In the genomic region with DNA sequence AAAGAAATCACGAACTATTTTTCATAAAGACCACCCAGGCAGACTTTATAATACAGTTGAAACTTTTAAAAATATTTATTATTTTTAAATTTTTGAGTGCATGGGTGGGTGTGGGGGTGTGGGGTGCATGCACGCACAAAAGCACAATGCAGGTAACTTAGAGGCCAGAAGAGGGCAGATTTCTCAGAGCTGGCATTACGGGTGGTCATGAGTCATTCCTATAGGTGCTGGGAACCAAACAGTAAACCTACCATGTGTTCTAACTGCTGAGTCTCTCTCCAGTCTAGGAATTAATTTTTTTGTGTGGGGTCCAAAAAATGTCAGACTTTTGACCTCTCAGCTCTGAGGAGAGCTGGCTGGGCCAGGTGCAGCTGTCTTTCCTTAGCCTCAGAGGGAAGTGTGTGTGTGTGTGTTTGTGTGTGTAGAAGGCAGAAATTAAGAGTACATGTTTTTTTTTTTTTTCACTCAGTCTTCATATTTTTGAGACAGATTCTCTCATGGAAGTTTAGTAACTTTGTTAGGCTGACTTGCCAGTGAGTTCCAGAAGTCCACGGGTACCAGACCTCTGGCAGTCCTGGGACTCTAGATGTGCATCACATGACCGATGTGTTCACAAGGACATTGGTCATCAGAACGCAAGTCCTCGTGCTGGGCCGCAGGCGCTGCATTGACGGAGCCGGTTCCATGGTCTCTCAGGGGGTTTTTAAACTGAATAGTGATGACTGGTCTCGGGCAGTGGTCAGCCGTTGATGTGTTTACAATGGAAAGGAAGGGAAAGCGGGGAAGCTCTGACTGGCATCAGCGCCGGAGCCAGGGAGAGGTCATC, we compare ENCODE assay signal across 16 mouse cellular contexts. TPM values are rescaled to one million over a fixed set of nuclear protein-coding genes. Genes with fewer than 3 reads are reported as not detected.
DNase-seq lines count a peak whose midpoint lies in the region; ATAC-seq and TF ChIP-seq lines count a peak whose summit lies in the region.
"Had no signal": no experiment of that assay in that cellular context is flagged by ENCODE, and none has a peak within 500 bp of the region (broad histone marks: within the 10 kb centered on the region; RNA-seq: fewer than 3 reads in every experiment).

No protein-coding gene starts in this region.

- WGBS in liver, embryonic 15.5 days (ENCODE audit: insufficient replicate concordance): 70% methylated on average over 16 of the region's 16 CpGs
- 90% methylated on average over 16 of the region's 16 CpGs for WGBS in forebrain, embryonic 12.5 days

- H3K9ac ChIP-seq in liver, embryonic 15.5 days: no peak overlapping the region
- H3K9ac ChIP-seq in forebrain, embryonic 12.5 days: no peak overlapping the region
- H3K9ac ChIP-seq: heart, embryonic 13.5 days; neural tube, embryonic 15.5 days had no signal

- H3K4me1 ChIP-seq in liver, embryonic 15.5 days (replicated peaks): peaks cover 24% of the 10 kb centered on the region
- H3K4me1 ChIP-seq in forebrain, embryonic 12.5 days: peaks cover 11% of the 10 kb centered on the region; the same call in 1 of the 2 replicates
- H3K4me1 ChIP-seq: neural tube, embryonic 15.5 days had no signal

- no peaks in the 10 kb centered on the region for H3K27me3 ChIP-seq in liver, embryonic 15.5 days
- peaks cover 32% of the 10 kb centered on the region; the same call in 1 of the 2 replicates for H3K27me3 ChIP-seq in forebrain, embryonic 12.5 days
- H3K27me3 ChIP-seq: heart, embryonic 13.5 days; neural tube, embryonic 15.5 days had no signal

- peak; percentile 30; the same call in 1 of the 2 replicates for TF ChIP-seq CTCF in layer of hippocampus, adult 2 months (conservative IDR thresholded peaks at IDR 0.05)

- no peaks in the 10 kb centered on the region for H3K36me3 ChIP-seq in liver, embryonic 15.5 days (replicated peaks)
- no peaks in the 10 kb centered on the region for H3K36me3 ChIP-seq in forebrain, embryonic 12.5 days (replicated peaks)
- H3K36me3 ChIP-seq: heart, embryonic 13.5 days; neural tube, embryonic 15.5 days had no signal

- no peak for ATAC-seq in liver, embryonic 15.5 days (ENCODE audit: insufficient read depth)
- no peak for ATAC-seq in forebrain, embryonic 12.5 days (ENCODE audit: low FRiP score)
- ATAC-seq: midbrain, embryonic 16.5 days had no signal

- no peak overlapping the region for H3K4me2 ChIP-seq in liver, embryonic 15.5 days
- H3K4me2 ChIP-seq in forebrain, embryonic 12.5 days: no peak overlapping the region
- H3K4me2 ChIP-seq: heart, embryonic 13.5 days; neural tube, embryonic 15.5 days had no signal

- no peak overlapping the region for H3K27ac ChIP-seq in layer of hippocampus, adult 2 months
- H3K27ac ChIP-seq in liver, embryonic 15.5 days (replicated peaks): peak overlapping the region; percentile 55
- H3K27ac ChIP-seq in forebrain, embryonic 12.5 days: no peak overlapping the region
- H3K27ac ChIP-seq: heart, embryonic 13.5 days; hindbrain, postnatal 0 days; neural tube, embryonic 15.5 days had no signal

- DNase-seq in adrenal gland, postnatal 25 days: peak; percentile 30
- no peak for DNase-seq in adrenal gland, postnatal 10 days
- no peak for DNase-seq in layer of hippocampus, adult 2 months (ENCODE audit: low spot score in 2 of 2)
- no peak for DNase-seq in layer of hippocampus, adult 9-10 months (ENCODE audit: low spot score)
- peak; percentile 51 for DNase-seq in R1 (ENCODE audit: low read depth, low spot score)
- DNase-seq in spleen, postnatal 36 days (ENCODE audit: low spot score in 2 of 2): no peak
- DNase-seq: cerebellum, postnatal 10 days; heart, postnatal 4 days; kidney, adult 18-20 months; thymus, adult 2 months had no signal

- H3K4me3 ChIP-seq in layer of hippocampus, adult 2 months: no peak overlapping the region
- H3K4me3 ChIP-seq in liver, embryonic 15.5 days (replicated peaks): no peak overlapping the region
- H3K4me3 ChIP-seq in forebrain, embryonic 12.5 days (replicated peaks): no peak overlapping the region
- H3K4me3 ChIP-seq: heart, embryonic 13.5 days; neural tube, embryonic 15.5 days had no signal

- no peaks in the 10 kb centered on the region for H3K9me3 ChIP-seq in liver, embryonic 15.5 days (replicated peaks)
- H3K9me3 ChIP-seq in forebrain, embryonic 12.5 days: no peaks in the 10 kb centered on the region
- H3K9me3 ChIP-seq: heart, embryonic 13.5 days; neural tube, embryonic 15.5 days had no signal

RNA-seq across cellular contexts. Expression of a gene that starts 25.5 kb away (rescaled TPM):
- total RNA-seq in adrenal gland, postnatal 25 days (2021): 27.7 and 32.2 TPM in 2 replicates
- total RNA-seq in adrenal gland, postnatal 10 days (2021): 10 to 100 TPM; 24.3 to 34.0 TPM
- total RNA-seq in layer of hippocampus, adult 2 months (2021): 10 to 100 TPM; 35.6 to 35.8 TPM
- 10.6 and 11.6 TPM in 2 replicates for polyA plus RNA-seq in liver, embryonic 15.5 days (2015; fragmentation: Nextera tagmentation; extraction: Ambion mirVana)
- polyA plus RNA-seq in forebrain, embryonic 12.5 days (2016; fragmentation: Nextera tagmentation; extraction: Ambion mirVana): 12.1 and 12.6 TPM in 2 replicates

Comparison
In these comparisons a context has a peak if more than half of its experiments do, and no peak if none do; other contexts are left out.
1. DNase-seq: peak in adrenal gland, postnatal 25 days (single experiment) and R1 (single experiment); none in adrenal gland, postnatal 10 days (single experiment), layer of hippocampus, adult 2 months (0 of 2), layer of hippocampus, adult 9-10 months (single experiment) and spleen, postnatal 36 days (0 of 2).